Mouse (Mus musculus): ENCODE measurements around the gene Steap3.
A peak's percentile ranks its signal among the peaks of the same experiment; 100 is the strongest.

Steap3 gene

DNA sequence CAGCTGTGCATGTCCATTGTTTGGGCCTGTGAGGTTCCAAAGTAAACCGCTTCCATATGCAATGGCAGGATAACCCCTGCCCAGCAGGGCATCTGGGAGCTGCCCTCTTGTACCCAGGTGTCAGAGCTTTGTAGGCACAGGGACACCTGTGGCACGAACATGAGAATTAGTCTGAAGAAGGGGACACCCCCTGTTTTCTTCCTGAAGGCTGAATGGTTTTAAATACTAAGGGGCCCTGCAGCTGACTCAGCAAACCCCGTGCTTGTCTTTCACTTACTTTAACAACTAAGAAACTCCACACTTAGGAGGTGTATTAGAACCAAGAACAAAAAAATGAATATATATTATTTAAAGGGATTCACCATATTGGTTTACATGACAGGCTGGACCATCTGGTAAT, 74.4 kb downstream of the Steap3 start:
- no peak for DNase-seq (ENCODE audit: low spot score in 2 of 2)

DNA sequence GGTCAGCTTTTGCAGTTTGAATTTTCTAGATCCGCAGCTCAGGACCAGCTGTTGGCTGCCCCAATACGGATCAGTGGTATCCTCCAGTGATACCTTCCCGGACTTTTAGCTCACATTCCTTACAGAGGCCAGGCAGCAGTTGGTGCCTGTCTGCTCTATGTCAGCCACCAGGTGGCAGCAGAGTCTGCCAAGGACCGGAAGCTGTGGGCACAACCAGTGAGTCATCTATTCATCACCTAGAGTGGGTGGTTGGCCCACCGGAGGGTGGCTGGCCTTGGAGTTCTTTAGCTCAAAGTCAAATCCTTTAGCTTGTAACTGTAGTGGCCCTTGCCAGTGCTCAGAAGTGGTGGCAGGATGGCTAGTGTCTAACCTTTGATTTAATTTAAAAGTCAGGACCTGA, 75.3 kb downstream of the Steap3 start:
- DNase-seq (ENCODE audit: low spot score in 2 of 2), result peak; percentile 40 to 75

DNA sequence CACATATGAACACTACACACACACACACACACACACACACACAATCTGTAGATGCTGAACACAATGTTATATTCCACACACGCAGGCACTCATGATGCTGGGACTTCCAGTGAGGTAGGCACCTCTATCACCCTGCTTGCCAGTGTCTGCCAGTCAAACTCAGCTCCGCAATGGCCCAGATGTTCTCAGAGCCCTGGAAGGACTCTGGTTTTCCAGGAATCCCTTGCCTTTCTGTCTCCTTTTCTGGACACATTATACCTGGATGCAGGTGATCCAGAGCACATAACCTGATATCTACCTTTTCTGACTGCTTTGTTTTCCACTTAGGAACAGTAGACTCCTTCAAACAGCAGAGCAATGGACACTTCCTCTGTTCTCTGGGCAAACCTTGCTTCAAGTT, 75.8 kb downstream of the Steap3 start:
- no peak for DNase-seq (ENCODE audit: low spot score in 2 of 2)

DNA sequence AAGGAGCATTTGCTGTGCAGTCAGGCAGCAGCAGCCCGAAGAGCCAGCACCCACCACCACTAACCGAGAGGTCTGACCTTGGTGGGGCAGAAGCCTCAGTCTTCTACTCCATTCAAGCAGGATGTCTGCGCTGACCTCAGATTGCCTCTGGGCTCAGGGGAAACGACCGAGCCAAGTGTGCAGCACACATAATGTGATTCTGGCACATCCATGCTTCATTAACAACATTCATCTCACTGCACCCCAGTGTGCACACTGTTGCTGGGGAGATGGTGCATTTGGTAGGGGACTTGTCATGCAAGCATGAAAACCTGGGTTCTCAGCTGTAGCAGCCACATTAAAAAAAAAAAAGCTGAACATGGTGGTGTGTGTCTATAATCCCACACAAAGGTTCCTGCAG, 76.6 kb downstream of the Steap3 start:
- no peak for DNase-seq (ENCODE audit: low spot score in 2 of 2)

DNA sequence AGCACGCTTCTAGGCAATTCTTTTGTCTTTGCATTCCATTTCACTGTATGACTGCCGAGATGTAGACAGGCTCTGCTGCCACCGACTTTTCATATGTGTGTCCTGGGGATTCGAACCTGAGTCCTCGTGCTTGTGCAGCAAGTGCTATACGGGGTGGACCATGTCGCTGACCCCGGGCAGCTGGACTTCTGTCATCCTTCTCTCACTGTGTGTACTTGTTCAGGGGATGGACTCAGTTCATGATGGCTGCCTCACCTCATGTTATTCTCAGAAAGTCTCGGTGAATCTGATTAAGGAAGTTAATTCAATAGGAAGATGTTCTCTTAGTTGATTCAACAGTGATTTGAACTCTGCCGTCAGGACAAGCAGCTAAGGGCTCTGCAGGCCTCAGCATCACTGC, 78.9 kb downstream of the Steap3 start:
- DNase-seq (ENCODE audit: low spot score in 2 of 2), result no peak

DNA sequence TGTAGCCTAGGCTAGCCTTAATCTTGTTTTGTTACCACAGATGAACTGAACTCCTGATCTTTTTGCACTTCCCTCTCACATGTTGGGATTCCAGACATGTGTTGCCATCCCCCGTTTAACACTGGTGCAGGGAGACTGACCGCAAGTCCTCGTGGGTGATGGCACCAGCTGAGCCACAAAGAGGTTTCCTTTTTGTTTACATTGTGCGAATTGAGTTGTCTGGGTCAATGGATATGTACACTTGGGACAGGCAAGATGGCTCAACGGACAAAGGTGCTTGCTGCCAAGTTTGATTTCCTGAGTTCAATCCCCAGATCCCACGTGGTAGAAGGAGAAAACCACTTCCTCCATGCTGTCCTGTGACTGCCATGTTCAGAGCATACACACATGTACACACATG, 80.2 kb downstream of the Steap3 start:
- no peak for DNase-seq (ENCODE audit: low spot score in 2 of 2)

DNA sequence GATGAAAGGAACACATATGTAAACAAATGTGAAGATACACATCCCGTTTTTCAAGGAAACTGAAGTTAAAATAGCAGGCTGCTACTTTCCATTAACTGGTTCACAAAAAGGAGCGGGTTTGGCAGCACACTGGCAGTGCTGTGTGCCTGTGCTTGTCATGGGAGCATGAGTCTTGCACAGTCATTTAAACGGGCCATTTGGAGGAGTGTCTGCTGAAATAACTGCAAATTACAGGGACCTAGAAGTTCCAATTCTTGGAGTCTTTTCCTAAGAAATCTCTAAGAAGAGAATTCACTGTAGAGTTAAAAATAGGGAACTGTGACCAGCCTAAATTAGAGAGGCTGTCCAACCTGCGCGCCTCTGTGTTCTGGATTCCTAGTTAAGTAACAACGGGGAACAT, 81.6 kb downstream of the Steap3 start:
- DNase-seq (ENCODE audit: low spot score in 2 of 2), result no peak

DNA sequence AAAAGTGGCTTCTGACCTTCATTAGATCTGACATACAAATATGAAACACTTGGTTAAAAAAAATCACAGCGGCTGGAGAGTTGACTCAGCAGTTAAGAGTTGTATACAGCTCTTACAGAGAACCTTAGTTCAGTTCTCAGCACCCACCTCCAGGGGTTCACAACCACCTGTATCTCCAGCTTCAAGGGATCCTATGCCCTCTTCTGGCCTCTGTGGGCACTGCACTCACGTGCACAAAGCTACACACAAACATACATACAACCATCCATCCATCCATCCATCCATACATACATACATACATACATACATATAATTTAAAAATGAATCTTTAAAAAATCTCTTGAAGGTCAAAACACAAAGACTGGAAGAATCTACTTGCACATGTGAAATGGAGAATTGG, 82.2 kb downstream of the Steap3 start:
- DNase-seq (ENCODE audit: low spot score in 2 of 2), result no peak

DNA sequence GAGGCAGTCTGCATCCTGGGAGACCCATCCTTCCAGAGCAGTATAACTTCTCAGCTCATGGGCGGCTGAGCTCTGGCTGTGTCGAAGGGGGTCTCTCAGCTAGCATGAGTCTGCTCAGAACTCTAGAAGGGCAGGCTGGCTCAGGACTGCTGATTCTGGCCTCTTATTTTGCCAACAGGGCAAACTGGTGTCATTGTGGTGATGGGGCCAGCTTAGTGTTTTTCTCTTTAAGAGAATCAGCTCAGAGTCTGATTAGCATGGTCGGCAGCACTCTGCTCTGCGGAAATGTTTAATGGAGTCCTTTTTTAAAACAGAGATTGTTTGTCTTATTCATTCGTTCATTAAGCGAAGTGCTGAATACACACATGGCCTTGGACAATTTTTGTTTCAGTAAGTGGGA, 83.3 kb downstream of the Steap3 start:
- DNase-seq (ENCODE audit: low spot score in 2 of 2), result no peak

DNA sequence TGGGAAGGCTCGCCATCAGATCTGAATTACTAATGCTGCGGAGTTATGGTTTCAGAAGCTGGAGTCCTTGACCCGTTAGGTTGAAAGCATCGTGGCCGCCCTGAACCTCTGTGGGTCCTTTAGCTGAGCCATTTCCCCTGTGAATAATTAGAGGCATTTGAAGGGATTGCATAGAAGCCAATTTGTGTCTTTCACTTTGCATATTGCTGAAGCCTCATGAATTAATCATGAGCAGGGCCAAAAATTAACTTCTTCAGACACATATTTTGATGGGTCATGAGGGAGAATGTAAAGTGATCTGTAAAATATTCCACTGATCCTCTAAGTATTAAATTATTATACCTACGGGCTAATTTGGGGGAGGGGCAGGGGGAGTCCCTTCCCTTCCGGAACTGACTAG, 85.4 kb downstream of the Steap3 start:
- no peak for DNase-seq (ENCODE audit: low spot score in 2 of 2)

DNA sequence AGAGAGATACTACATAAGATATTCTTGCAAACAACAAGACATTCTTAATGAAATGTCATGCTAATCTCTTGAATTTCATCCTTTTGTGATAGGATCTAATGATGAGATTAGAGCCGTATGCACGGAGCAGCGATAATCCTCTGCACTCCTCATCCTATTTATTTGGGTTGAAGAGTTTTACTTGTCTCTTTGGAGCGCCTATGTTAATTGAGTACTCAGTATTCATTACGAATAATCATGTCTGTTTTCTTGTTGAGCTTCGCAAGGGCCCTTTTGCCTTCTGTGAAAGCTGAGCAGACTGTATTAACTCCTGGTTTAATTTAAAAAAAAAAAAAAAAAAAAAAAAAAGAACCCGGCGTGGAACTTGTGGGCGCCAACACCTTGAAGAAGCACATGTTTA, 85.8 kb downstream of the Steap3 start:
- no peak for DNase-seq (ENCODE audit: low spot score in 2 of 2)

DNA sequence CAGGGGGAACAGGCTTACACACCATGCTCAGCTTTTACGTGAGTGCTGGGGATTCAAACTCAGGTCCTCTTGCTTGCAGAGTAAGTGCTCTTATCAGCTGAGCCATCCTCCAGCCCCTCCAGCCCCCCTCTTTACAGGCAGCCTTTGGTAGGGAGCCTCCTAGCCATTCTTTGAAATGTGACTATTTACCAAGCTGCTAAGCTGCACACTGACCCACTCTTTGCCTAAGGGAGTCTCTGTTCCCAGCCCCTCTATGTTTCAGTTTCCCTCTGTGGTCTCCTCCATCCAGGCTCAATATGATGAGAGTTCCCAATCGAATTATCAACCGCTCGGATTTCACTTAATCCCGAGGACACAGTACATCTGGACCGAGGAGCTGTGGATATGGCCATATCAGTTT, 86.3 kb downstream of the Steap3 start:
- DNase-seq (ENCODE audit: low spot score in 2 of 2), result no peak

DNA sequence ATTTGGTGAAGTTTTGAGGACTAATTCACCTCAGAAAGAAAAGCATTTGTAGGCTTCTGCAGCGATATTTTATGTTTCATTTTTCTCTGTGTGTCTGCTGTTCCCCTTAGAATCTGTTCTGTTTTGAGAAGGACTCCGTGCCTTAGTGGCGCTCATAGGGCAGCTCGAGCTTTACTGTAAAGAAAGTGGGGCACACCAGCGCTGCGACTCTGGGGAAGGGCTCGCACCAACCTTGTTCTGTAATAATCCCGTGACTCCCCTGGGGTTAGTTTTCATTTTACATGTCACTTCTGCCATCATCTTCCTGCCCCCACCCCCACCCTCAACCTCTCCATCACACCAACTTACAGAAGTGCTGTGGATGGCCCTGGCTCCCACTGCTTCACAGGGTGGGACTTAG, 95.4 kb downstream of the Steap3 start:
- DNase-seq (ENCODE audit: low spot score in 2 of 2), result no peak

DNA sequence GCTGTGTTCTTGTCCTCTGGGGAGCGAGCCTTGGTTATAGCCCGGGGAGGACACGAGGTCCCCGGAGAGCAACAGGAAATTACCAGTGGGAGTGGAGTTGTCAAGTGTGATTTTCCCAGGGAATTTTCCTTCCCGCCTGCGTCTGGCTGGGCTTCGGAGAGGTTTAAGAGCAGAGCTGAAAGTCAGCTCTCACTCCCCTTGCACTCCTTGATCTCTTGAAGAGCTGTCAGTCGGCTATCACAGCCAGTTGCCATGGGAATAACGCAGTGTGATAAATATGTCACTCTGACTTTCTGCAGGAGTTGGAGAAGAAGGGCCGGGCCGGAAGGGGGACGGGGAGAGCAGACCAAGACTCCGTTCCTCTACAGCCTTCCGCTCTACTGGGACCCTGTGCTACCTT, 96.2 kb downstream of the Steap3 start:
- DNase-seq (ENCODE audit: low spot score in 2 of 2), result no peak

DNA sequence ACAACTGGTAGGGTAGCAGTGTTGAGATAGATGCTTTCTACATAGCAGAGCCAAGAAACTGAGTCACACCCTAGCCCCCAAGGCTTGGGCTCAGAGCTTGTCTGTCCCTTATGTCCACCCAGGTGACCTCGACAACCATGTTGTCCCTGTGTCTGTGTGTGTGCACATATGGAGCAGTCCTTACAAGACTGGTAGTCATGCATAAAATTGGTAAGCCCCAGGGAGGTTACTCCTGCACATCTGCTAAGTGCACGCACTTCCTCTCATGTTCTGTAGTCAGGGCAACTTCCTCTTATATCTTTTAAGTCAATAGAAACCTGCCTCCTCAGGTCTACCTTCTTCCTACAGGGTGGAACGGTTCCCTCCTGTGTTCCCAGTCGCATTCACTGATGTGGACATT, 97.5 kb downstream of the Steap3 start:
- no peak for DNase-seq (ENCODE audit: low spot score in 2 of 2)

DNA sequence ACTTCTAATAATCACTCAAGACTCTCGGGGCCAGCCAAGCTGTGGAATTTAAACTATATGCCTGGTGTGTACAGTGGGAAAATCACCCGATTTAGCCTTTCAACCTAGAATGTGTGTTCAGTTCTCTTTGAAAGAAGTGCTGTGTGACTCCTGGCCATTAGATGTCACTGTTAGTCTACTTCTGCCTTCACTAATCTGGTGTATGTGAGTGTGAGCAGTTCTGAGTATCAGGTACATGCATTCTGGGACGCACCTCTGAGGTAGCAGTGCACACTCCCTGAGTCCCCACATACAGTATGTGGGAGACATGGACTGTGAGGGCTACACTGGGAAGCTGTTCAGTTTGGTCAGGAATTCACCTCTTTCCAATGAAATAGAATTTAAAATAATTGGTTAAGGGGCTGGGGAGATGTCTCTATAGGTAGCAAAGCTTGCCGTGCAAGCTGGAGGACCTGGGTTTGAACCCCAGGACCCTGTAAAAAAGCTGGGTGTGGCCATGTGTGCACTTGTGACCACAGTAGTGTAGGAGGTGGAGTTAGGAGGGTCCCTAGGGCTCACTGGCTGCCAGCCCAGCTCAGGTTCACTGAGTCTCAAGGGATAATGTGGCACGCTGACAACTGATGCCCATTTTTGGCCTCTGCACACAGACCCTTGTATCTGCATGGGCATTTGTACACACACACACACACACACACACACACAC, 100.5 kb downstream of the Steap3 start:
- no peak for DNase-seq (ENCODE audit: low spot score in 2 of 2)

DNA sequence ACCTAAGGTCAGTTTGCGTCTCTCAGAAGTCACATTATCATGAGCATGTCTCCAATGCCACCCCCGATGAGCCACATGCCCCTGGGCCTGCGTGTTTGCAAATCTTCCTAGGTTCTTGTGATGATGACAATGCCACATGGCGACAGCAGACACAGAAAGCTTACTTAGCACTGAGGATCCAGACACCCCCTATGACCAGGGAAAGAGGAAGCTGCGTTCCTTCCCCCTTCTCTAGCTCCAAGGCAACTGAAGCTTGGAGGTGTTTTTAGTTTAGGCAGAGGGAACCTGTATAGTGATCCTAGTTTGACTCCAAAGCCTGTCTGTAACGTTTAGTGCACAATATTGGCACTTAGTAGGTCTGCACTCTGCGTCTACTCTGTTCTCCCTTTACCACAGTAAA, 102.2 kb downstream of the Steap3 start:
- DNase-seq (ENCODE audit: low spot score in 2 of 2), result no peak

DNA sequence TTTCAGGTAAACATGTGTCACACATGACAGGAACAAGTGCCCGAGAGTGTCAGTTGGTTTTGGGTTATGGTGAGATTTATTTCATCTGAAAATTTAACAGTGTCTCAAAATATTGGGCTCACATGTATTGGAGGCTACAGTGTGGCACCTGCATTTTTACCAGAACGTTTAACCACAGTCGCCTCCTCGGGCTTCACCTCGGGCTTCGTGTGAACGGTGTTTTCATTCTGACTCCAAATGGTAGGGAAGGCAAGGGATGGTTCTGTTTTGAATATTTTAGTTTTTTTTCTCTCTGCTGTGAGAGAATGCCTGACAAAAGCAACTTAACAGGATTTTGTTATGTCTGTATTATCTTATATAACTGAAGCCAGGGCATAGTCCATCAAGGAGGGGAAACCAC, 103.8 kb downstream of the Steap3 start:
- no peak for DNase-seq (ENCODE audit: low spot score in 2 of 2)

DNA sequence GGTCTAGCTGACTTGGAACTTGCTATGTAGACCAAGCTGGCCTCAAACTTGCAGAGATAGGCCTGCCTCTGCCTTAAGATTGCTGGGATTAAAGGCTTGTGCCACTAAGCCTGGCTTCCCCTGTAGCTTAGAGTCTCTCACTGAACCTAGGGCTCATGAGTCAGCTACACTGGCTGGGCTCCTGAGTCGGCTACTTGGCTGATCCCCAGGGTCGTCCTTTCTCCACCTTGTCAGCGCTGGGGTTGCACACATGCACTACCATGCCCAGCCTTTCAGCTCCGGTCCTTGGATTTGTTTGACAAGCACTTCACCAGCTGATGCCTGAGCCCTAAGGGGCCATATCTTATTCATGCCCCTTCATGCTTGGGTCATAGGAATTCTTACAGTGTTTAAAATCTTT, 104.5 kb downstream of the Steap3 start:
- DNase-seq (ENCODE audit: low spot score in 2 of 2), result no peak

DNA sequence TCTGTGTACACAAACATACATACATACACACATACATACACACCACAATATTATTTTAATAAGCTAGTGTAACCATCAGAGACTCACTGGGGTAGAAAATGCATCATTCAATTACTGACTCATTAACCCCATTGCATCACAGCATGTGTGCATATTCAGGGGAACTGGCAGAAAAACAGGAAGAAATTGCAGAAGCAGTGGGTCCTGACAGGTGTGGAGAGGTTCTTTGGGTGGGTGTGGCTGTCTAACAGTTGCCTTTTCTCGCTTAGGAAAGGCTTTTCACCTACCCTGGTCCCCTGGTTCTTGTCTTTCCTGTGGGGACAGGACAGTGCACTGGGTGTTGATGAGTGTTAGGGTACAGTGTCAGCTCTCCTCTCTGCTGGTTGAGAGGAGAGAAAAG, 109.9 kb downstream of the Steap3 start:
- DNase-seq (ENCODE audit: low spot score in 2 of 2), result no peak

DNA sequence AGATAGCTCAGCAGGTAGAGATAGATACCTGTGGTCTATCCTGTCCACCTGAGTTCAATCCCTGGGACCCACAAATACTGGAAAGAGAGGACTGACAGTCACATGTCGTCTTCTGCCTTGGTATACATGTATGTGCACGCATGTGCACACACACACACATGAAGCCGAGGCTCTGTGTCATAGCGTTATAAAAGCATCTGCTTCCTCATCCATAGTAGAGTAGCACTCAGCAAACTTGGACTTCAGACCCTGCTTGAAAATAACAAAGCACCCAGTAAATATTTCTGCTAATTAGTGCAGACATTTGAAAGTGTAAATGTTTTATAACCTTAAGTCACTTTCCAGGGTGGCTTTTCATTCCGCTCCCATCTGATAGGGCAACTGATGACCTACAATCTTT, 111.0 kb downstream of the Steap3 start:
- no peak for DNase-seq (ENCODE audit: low spot score in 2 of 2)

DNA sequence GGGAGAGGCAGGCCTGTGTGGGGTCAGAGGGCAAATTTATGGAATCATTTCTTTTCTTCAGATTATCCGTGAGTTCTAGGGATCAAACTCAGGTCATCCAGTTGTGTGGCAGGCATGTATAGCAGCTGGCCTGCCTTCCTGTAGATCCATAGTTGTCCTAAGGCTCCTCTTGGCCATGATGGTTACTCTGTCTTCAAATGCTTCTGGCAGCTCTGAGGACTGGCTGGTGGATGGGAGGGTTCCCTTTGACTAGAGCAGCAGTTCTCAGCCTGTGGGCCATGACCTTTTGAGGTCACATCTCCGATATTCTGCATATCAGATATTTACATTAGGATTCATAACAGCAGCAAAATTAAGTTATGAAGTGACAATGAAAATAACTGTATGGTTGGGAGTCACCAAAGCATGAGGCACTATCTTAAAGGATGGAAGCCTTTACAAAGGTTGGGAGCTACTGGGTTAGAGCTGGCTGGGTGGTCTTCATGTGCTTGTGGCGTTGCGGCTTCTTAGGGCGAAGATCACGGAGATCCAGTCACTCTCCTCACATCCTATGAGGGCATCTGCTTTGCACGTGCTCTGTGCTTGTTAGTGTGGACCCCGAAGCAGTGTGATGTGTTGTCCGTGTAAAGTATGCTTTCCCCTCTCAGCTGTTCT, 113.9 kb downstream of the Steap3 start:
- DNase-seq (ENCODE audit: low spot score in 2 of 2), result no peak

DNA sequence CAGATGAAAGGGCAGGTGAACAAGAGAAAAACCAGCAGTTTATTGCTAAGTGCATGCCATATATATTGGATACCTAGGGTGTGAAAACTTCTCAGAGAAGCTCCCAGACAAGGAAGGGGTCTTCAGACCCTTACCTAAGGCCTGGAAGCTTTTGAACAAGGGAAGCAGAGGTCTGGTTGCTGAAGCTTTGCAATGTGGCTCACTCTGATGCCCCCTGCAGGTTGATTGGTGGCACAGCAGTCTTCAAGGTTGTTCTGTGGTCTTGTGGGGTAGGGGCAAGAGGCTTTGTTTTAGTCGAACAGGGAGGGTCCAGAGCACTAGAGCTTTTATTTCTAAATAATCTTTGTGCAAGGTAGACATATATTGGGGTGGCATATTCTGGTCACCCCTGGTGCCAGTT, 117.2 kb downstream of the Steap3 start:
- DNase-seq (ENCODE audit: low spot score in 2 of 2), result peak; percentile 5 to 32

DNA sequence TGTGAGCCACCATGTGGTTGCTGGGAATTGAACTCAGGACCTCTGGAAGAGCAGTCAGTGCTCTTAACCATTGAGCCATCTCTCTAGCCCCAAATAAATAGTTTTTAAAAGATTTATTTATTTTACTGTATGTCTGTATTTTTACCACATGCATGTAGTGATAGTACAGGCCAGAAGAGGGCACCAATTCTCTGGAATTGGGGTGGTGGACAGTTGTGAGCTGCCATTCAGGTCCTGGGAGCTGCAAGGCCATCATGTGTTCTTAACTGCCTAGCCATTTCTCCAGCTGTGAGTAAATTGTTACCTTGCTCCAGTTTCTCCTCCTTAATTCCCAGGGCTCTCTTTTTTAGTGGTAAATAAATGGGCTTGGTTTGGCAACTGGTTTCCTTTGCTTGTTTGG, 118.3 kb downstream of the Steap3 start:
- no peak for DNase-seq (ENCODE audit: low spot score in 2 of 2)

Measured in thymus, postnatal 10 days (tissue).